Mouse (Mus musculus) bone marrow macrophage, adult 2 months (primary cell): ENCODE measurements around the gene Armh1.

Source experiments
- CTCF ChIP-seq: IDR thresholded peaks from 2 replicates; pipeline ENCODE4 v1.5.1; 2012; ENCODE audit warnings: low read depth, mild to moderate bottlenecking, low read length, moderate library complexity
- POLR2A ChIP-seq: IDR thresholded peaks from 2 replicates; pipeline ENCODE4 v1.6.1; 2012; ENCODE audit warnings: mild to moderate bottlenecking, low read depth, low read length, borderline replicate concordance

DNA sequence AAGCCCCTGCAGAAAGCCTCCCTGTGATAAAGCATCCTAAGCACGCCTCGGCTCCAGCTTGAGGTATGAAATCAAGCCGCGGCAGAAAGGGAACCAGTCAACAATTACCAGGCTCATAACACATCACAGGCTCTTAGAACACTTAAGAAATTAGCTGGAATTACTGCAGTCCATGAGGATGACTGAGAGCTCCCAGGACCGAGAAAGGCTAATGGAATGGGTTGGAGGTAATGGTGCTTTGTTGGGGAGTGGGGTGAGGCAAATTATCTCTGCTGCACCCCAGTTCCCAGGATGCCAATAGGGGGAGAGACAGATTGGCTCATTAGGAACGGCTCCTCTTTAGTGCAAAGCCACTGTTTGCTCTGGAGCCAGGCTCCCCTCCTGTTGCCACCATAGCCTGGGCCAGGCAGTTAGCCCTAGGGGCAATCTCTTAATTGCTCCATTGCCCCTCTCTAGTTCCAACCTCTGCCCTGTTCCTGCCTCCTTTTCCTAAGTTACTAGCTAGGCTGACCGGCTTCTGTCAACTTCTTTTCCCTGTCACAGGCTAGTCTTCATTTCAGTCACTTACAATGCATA is 17.7 kb downstream of the Armh1 start:
- TF ChIP-seq CTCF, result no peak
- TF ChIP-seq POLR2A, result no peak
